Mouse (Mus musculus): ENCODE results near the gene Vash1. TPM values are rescaled to one million over a fixed set of nuclear protein-coding genes. Genes with fewer than 3 reads are reported as not detected.
A peak's percentile ranks its signal among the peaks of the same experiment; 100 is the strongest.

Vash1 gene
- polyA plus RNA-seq, 1 experiment from 2014 or later: 3.4 TPM

- H3K27me3 ChIP-seq (ENCODE audit: control insufficient read depth, insufficient read depth, low read length): no peaks in the 10 kb centered on the region
- no peak overlapping the region for H3K4me2 ChIP-seq (replicated peaks; ENCODE audit: low read depth)
- H3K9me3 ChIP-seq (ENCODE audit: control insufficient read depth, low read length): no peaks in the 10 kb centered on the region
- DNase-seq (ENCODE audit: low spot score): no peak
- 82% methylated on average over 9 of the region's 9 CpGs for WGBS
- no peak overlapping the region for H3K4me3 ChIP-seq (ENCODE audit: low read depth, low read length)
- no peak overlapping the region for H3K27ac ChIP-seq (replicated peaks)
- ATAC-seq (ENCODE audit: low FRiP score, low TSS enrichment): no peak
- no peak overlapping the region for H3K9ac ChIP-seq (ENCODE audit: low read length)
- no peaks in the 10 kb centered on the region for H3K4me1 ChIP-seq (replicated peaks; ENCODE audit: control insufficient read depth, insufficient read depth)
- no peaks in the 10 kb centered on the region for H3K36me3 ChIP-seq (ENCODE audit: control insufficient read depth, insufficient read depth, low read length)
- no peak for TF ChIP-seq CTCF (IDR thresholded peaks at IDR 0.05; ENCODE audit: low read depth)
Measured at GRCm38 (mm10) chr12:86685275-86685674, 6.8 kb downstream of the Vash1 start.

- Histone ChIP-seq H3K4me1 (replicated peaks; ENCODE audit: control insufficient read depth, insufficient read depth) (no peaks in the 10 kb centered on the region), H3K4me3 (ENCODE audit: low read depth, low read length) (no peak overlapping the region), H3K27ac (replicated peaks) (no peak overlapping the region), H3K36me3 (ENCODE audit: control insufficient read depth, insufficient read depth, low read length) (no peaks in the 10 kb centered on the region), H3K4me2 (replicated peaks; ENCODE audit: low read depth) (no peak overlapping the region), H3K9me3 (ENCODE audit: control insufficient read depth, low read length) (no peaks in the 10 kb centered on the region), H3K27me3 (ENCODE audit: control insufficient read depth, insufficient read depth, low read length) (no peaks in the 10 kb centered on the region), H3K9ac (ENCODE audit: low read length) (no peak overlapping the region)
- TF ChIP-seq CTCF (IDR thresholded peaks at IDR 0.05; ENCODE audit: low read depth) (no peak), EP300 (optimal IDR thresholded peaks at IDR 0.05) (no peak)
- 58% methylated on average over 13 of the region's 13 CpGs for WGBS
- ATAC-seq (ENCODE audit: low FRiP score, low TSS enrichment) (no peak), DNase-seq (ENCODE audit: low spot score) (no peak)
Measured at GRCm38 (mm10) chr12:86686551-86687330, 8.2 kb downstream of the Vash1 start.

- Histone ChIP-seq H3K36me3 (ENCODE audit: control insufficient read depth, insufficient read depth, low read length) (no peaks in the 10 kb centered on the region), H3K27me3 (ENCODE audit: control insufficient read depth, insufficient read depth, low read length) (no peaks in the 10 kb centered on the region), H3K27ac (replicated peaks) (0 out of 2 replicates have a peak overlapping the region, but pooled peaks have one; percentile 30), H3K9ac (ENCODE audit: low read length) (no peak overlapping the region), H3K4me2 (replicated peaks; ENCODE audit: low read depth) (no peak overlapping the region), H3K9me3 (ENCODE audit: control insufficient read depth, low read length) (no peaks in the 10 kb centered on the region), H3K4me1 (replicated peaks; ENCODE audit: control insufficient read depth, insufficient read depth) (no peaks in the 10 kb centered on the region), H3K4me3 (ENCODE audit: low read depth, low read length) (no peak overlapping the region)
- no peak for TF ChIP-seq CTCF (IDR thresholded peaks at IDR 0.05; ENCODE audit: low read depth)
- TF ChIP-seq EP300 (optimal IDR thresholded peaks at IDR 0.05): no peak
- WGBS: 70% methylated on average over 4 of the region's 4 CpGs
- DNase-seq (ENCODE audit: low spot score): no peak
- ATAC-seq (ENCODE audit: low FRiP score, low TSS enrichment): peak; percentile 8; the same call in 1 of the 2 replicates
Measured at GRCm38 (mm10) chr12:86687445-86687955, 9.0 kb downstream of the Vash1 start.

- Histone ChIP-seq H3K9ac (ENCODE audit: low read length) (no peak overlapping the region), H3K9me3 (ENCODE audit: control insufficient read depth, low read length) (no peaks in the 10 kb centered on the region), H3K27ac (replicated peaks) (0 out of 2 replicates have a peak overlapping the region, but pooled peaks have one; percentile 30), H3K36me3 (ENCODE audit: control insufficient read depth, insufficient read depth, low read length) (no peaks in the 10 kb centered on the region), H3K4me1 (replicated peaks; ENCODE audit: control insufficient read depth, insufficient read depth) (no peaks in the 10 kb centered on the region), H3K4me3 (ENCODE audit: low read depth, low read length) (no peak overlapping the region), H3K4me2 (replicated peaks; ENCODE audit: low read depth) (no peak overlapping the region), H3K27me3 (ENCODE audit: control insufficient read depth, insufficient read depth, low read length) (no peaks in the 10 kb centered on the region)
- peak; percentile 27 for DNase-seq (ENCODE audit: low spot score)
- TF ChIP-seq CTCF (IDR thresholded peaks at IDR 0.05; ENCODE audit: low read depth) (no peak), EP300 (optimal IDR thresholded peaks at IDR 0.05) (no peak)
- peak; percentile 58 for ATAC-seq (ENCODE audit: low FRiP score, low TSS enrichment)
- 77% methylated on average over 4 of the region's 4 CpGs for WGBS
Measured at GRCm38 (mm10) chr12:86687971-86688573, 9.6 kb downstream of the Vash1 start.

- ATAC-seq (ENCODE audit: low FRiP score, low TSS enrichment): no peak
- Histone ChIP-seq H3K9me3 (ENCODE audit: control insufficient read depth, low read length) (no peaks in the 10 kb centered on the region), H3K4me1 (replicated peaks; ENCODE audit: control insufficient read depth, insufficient read depth) (no peaks in the 10 kb centered on the region), H3K4me3 (ENCODE audit: low read depth, low read length) (no peak overlapping the region), H3K4me2 (replicated peaks; ENCODE audit: low read depth) (no peak overlapping the region), H3K27ac (replicated peaks) (no peak overlapping the region), H3K27me3 (ENCODE audit: control insufficient read depth, insufficient read depth, low read length) (no peaks in the 10 kb centered on the region), H3K9ac (ENCODE audit: low read length) (no peak overlapping the region), H3K36me3 (ENCODE audit: control insufficient read depth, insufficient read depth, low read length) (no peaks in the 10 kb centered on the region)
- DNase-seq (ENCODE audit: low spot score): no peak
- 95% methylated on average over 27 of the region's 27 CpGs for WGBS
- TF ChIP-seq CTCF (IDR thresholded peaks at IDR 0.05; ENCODE audit: low read depth) (no peak), EP300 (optimal IDR thresholded peaks at IDR 0.05) (no peak)
Measured at GRCm38 (mm10) chr12:86688917-86689316, 10.4 kb downstream of the Vash1 start.
